Mouse (Mus musculus): ENCODE data around the gene Lrrfip2. TPM values are rescaled to one million over a fixed set of nuclear protein-coding genes. Genes with fewer than 3 reads are reported as not detected.

The Lrrfip2 gene
- total and polyA plus RNA-seq, 3 experiments = 16.6 to 30.9 (median 25.2) TPM

DNA sequence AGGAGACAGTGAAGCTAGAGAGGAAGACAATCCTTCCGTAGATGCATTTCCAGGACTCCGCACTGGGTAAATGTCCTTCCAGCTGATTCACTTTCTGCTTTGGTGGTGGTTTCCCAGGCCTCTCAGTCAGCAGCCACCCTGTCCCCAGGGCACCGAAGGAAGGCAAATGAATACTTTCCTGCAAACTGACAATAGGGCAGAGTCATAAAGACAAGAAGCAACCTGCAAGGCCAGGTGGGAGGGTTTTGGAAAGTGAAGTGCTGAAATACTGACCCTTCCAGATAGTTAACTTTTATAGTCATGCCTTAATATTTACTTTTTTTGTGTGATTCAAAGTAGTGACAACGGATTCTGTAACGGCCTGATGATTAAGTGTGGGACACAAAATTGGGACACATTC lies 13.5 kb upstream of the Lrrfip2 start:
- no peak for TF ChIP-seq CTCF (conservative IDR thresholded peaks at IDR 0.05 in 1 of 2, IDR thresholded peaks at IDR 0.05 in 1 of 2; ENCODE audit: low read depth in 2 of 2, low read length in 2 of 2)
- no peak for TF ChIP-seq ZMIZ1 (IDR thresholded peaks at IDR 0.05; ENCODE audit: low read depth, low read length)
- TF ChIP-seq MAX (IDR thresholded peaks at IDR 0.05; ENCODE audit: low read length) = no peak
- no peak for TF ChIP-seq E2F4 (IDR thresholded peaks at IDR 0.05; ENCODE audit: insufficient replicate concordance, low read depth, low read length)
- TF ChIP-seq ETS1 (conservative IDR thresholded peaks at IDR 0.05; ENCODE audit: low read depth, low read length) = no peak
- no peak for TF ChIP-seq ZC3H11A (IDR thresholded peaks at IDR 0.05; ENCODE audit: low read depth, low read length)
- no peak for TF ChIP-seq USF2 (conservative IDR thresholded peaks at IDR 0.05; ENCODE audit: low read depth, low read length)
- no peak for TF ChIP-seq KAT2A (IDR thresholded peaks at IDR 0.05; ENCODE audit: insufficient replicate concordance, low read length)
- no peak for TF ChIP-seq ZNF384 (IDR thresholded peaks at IDR 0.05; ENCODE audit: low read depth, low read length)
- TF ChIP-seq MYC (IDR thresholded peaks at IDR 0.05; ENCODE audit: low read depth, low read length) = no peak
- TF ChIP-seq PAX5 (IDR thresholded peaks at IDR 0.05; ENCODE audit: low read length) = no peak
- TF ChIP-seq USF1 (IDR thresholded peaks at IDR 0.05; ENCODE audit: low read depth, low read length) = no peak
- no peak for TF ChIP-seq JUND (conservative IDR thresholded peaks at IDR 0.05; ENCODE audit: low read depth, low read length)
- TF ChIP-seq CHD2 (IDR thresholded peaks at IDR 0.05; ENCODE audit: low read length) = no peak
- no peak for TF ChIP-seq TBP (conservative IDR thresholded peaks at IDR 0.05; ENCODE audit: low read depth, low read length)
- no peak for TF ChIP-seq POLR2A (IDR thresholded peaks at IDR 0.05; ENCODE audit: low read depth, low read length)
- TF ChIP-seq ELF1 (IDR thresholded peaks at IDR 0.05; ENCODE audit: low read depth, low read length) = no peak
- TF ChIP-seq JUN (IDR thresholded peaks at IDR 0.05; ENCODE audit: insufficient read depth, low read depth, low read length) = no peak
- in situ Hi-C loops (cut with MboI; ENCODE audit: low pct_ligation_motif_present, low pct_unique_long_range_greater_than_20kb, low sequenced_read_pairs) (no loop called here), dilution Hi-C loops (cut with MboI; ENCODE audit: extremely low pct_ligation_motif_present, extremely low pct_unique_long_range_greater_than_20kb, low sequenced_read_pairs) (no loop called here)

DNA sequence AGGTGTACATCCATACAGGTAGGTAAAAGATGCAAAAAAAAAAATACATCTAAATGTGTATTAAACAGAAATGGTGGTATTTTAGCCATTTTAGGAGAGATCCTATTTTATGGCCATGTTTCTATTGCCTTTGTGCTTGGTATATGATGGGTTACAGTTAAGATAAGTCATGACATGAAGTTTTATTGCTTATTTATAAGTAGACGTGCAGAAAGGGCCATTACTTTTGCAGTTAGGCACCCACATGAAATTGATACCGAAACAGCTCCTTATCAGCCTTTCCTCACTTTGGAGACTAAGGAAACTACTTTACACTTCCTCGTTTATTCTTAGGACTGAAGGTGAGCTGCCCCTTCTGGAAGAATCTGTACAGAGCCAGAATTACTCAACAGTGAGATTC lies 9.5 kb upstream of the Lrrfip2 start:
- Histone ChIP-seq H3K27me3 (replicated peaks) (peaks cover 2% of the 10 kb centered on the region), H3K4me1 (ENCODE audit: control insufficient read depth in 1 of 2, insufficient read depth in 2 of 2) (peaks cover 0 to 4% of the 10 kb centered on the region in 2 experiments; a peak in 1 of 4 replicates), H3K79me2 (replicated peaks; ENCODE audit: control insufficient read depth, extremely low read depth, insufficient read depth, poor library complexity, severe bottlenecking) (no peaks in the 10 kb centered on the region), H3K9me3 (replicated peaks; ENCODE audit: low read length) (no peaks in the 10 kb centered on the region), H3K27ac (ENCODE audit: insufficient read depth, low read depth) (no peak overlapping the region), H3K4me3 (replicated peaks in 1 of 3; ENCODE audit: low read depth in 2 of 3, low read length in 2 of 3, poor library complexity in 1 of 3) (no peak overlapping the region), H3K4me2 (ENCODE audit: insufficient read depth, low read depth, poor library complexity, severe bottlenecking) (no peak overlapping the region), H3K36me3 (replicated peaks in 1 of 2; ENCODE audit: control insufficient read depth in 1 of 2, insufficient read depth in 1 of 2, low read length in 1 of 2) (no peaks in the 10 kb centered on the region), H3K9ac (ENCODE audit: insufficient read depth, low read depth) (no peak overlapping the region)
- dilution Hi-C loops (cut with MboI; ENCODE audit: extremely low pct_ligation_motif_present, extremely low pct_unique_long_range_greater_than_20kb, low sequenced_read_pairs) (no loop called here), in situ Hi-C loops (cut with MboI; ENCODE audit: low pct_ligation_motif_present, low pct_unique_long_range_greater_than_20kb, low sequenced_read_pairs) (no loop called here)
- DNase-seq (ENCODE audit: extremely low read depth) = no peak
- no peak for TF ChIP-seq JUN (IDR thresholded peaks at IDR 0.05; ENCODE audit: insufficient read depth, low read depth, low read length)
- TF ChIP-seq JUND (conservative IDR thresholded peaks at IDR 0.05; ENCODE audit: low read depth, low read length) = no peak
- TF ChIP-seq POLR2AphosphoS2 (IDR thresholded peaks at IDR 0.05; ENCODE audit: low read depth, low read length) = no peak
- no peak for TF ChIP-seq ZC3H11A (IDR thresholded peaks at IDR 0.05; ENCODE audit: low read depth, low read length)
- no peak for TF ChIP-seq E2F4 (IDR thresholded peaks at IDR 0.05; ENCODE audit: insufficient replicate concordance, low read depth, low read length)
- TF ChIP-seq SMC3 (IDR thresholded peaks at IDR 0.05; ENCODE audit: low read depth, low read length) = no peak
- TF ChIP-seq CHD2 (IDR thresholded peaks at IDR 0.05; ENCODE audit: low read length) = no peak
- no peak for TF ChIP-seq PAX5 (IDR thresholded peaks at IDR 0.05; ENCODE audit: low read length)
- no peak for TF ChIP-seq MAZ (IDR thresholded peaks at IDR 0.05; ENCODE audit: low read depth, low read length)
- no peak for TF ChIP-seq NELFE (IDR thresholded peaks at IDR 0.05; ENCODE audit: low read depth, low read length)
- TF ChIP-seq MAFK (IDR thresholded peaks at IDR 0.05; ENCODE audit: insufficient replicate concordance, low read length) = no peak
- TF ChIP-seq MEF2A (IDR thresholded peaks at IDR 0.05; ENCODE audit: borderline replicate concordance, low read depth, low read length) = no peak

More for the DNA sequence above, 13.5 kb upstream of the Lrrfip2 start:
- no peak overlapping the region for H3K4me3 ChIP-seq (replicated peaks in 1 of 3; ENCODE audit: low read depth in 2 of 3, low read length in 2 of 3, poor library complexity in 1 of 3)
- H3K79me2 ChIP-seq (replicated peaks; ENCODE audit: control insufficient read depth, extremely low read depth, insufficient read depth, poor library complexity, severe bottlenecking) = no peaks in the 10 kb centered on the region
- H3K4me2 ChIP-seq (ENCODE audit: insufficient read depth, low read depth, poor library complexity, severe bottlenecking) = no peak overlapping the region
- H3K4me1 ChIP-seq (ENCODE audit: control insufficient read depth in 1 of 2, insufficient read depth in 2 of 2) = peaks cover 2 to 4% of the 10 kb centered on the region in 2 experiments; a peak in 1 of 4 replicates
- peaks cover 2% of the 10 kb centered on the region for H3K27me3 ChIP-seq (replicated peaks)
- H3K9ac ChIP-seq (ENCODE audit: insufficient read depth, low read depth) = no peak overlapping the region
- no peaks in the 10 kb centered on the region for H3K9me3 ChIP-seq (replicated peaks; ENCODE audit: low read length)
- no peak for DNase-seq (ENCODE audit: extremely low read depth)
- H3K27ac ChIP-seq (ENCODE audit: insufficient read depth, low read depth) = no peak overlapping the region
- H3K36me3 ChIP-seq (replicated peaks in 1 of 2; ENCODE audit: control insufficient read depth in 1 of 2, insufficient read depth in 1 of 2, low read length in 1 of 2) = no peaks in the 10 kb centered on the region
